Mouse (Mus musculus): ENCODE results near the gene Aldoart2. TPM values are rescaled to one million over a fixed set of nuclear protein-coding genes. Genes with fewer than 3 reads are reported as not detected.
"Not testable (repeated sequence)": the region's sequence is repeated elsewhere in the genome, so short reads cannot be mapped to it uniquely, and the experiment has no call there.

Aldoart2 gene
- polyA plus RNA-seq, 1 experiment, result not detected

GRCm38 (mm10) chr12:55571661-55572060 is 6.6 kb downstream of the Aldoart2 start:
- no peaks in the 10 kb centered on the region for H3K36me3 ChIP-seq (ENCODE audit: control insufficient read depth, insufficient read depth, low read length)
- no peaks in the 10 kb centered on the region for H3K4me1 ChIP-seq (ENCODE audit: control insufficient read depth, insufficient read depth, insufficient read length)
- no peak for DNase-seq (ENCODE audit: low read depth in 1 of 2, low spot score in 2 of 2)
- WGBS, result 89% methylated on average over 10 of the region's 10 CpGs
- no peaks in the 10 kb centered on the region; the same call in 1 of the 2 replicates for H3K27me3 ChIP-seq (ENCODE audit: control insufficient read depth, insufficient read depth, low read length)
- H3K4me3 ChIP-seq (ENCODE audit: extremely low read depth, insufficient read depth, insufficient read length), result no peak overlapping the region
- TF ChIP-seq CTCF (IDR thresholded peaks at IDR 0.05; ENCODE audit: extremely low read depth, insufficient read depth, insufficient read length, insufficient replicate concordance) (no peak), POLR2A (IDR thresholded peaks at IDR 0.05; ENCODE audit: low read depth, low read length) (no peak)
- H3K27ac ChIP-seq (ENCODE audit: insufficient read depth, low read length), result no peak overlapping the region

DNA sequence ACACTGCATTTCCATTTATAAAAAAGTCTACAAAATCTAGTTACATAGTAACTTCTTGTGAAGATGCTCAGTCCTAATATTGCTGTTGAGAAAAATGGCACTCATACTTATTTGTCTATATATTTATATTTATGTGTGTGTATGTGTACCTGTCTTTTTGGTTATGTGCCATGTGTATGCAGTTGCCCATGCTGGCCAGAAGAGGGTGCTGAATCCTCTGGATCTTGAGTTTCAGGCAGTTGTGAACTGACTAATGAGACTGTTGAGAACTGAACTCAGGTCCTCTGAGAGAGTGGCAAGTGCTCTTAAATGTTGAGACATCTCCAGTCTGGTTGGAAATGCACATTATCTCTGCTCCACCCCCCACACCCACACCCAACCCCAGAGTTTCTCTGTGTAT is 8.1 kb downstream of the Aldoart2 start:
- DNase-seq (ENCODE audit: low read depth in 1 of 2, low spot score in 2 of 2), result no peak
- Histone ChIP-seq H3K27ac (ENCODE audit: insufficient read depth, low read length) (no peak overlapping the region), H3K4me1 (ENCODE audit: control insufficient read depth, insufficient read depth, insufficient read length) (no peaks in the 10 kb centered on the region), H3K4me3 (ENCODE audit: extremely low read depth, insufficient read depth, insufficient read length) (no peak overlapping the region), H3K27me3 (ENCODE audit: control insufficient read depth, insufficient read depth, low read length) (no peaks in the 10 kb centered on the region; the same call in 1 of the 2 replicates), H3K36me3 (ENCODE audit: control insufficient read depth, insufficient read depth, low read length) (no peaks in the 10 kb centered on the region)
- no peak for TF ChIP-seq CTCF (IDR thresholded peaks at IDR 0.05; ENCODE audit: extremely low read depth, insufficient read depth, insufficient read length, insufficient replicate concordance)

GRCm38 (mm10) chr12:55573794-55574193 is 8.8 kb downstream of the Aldoart2 start:
- H3K4me3 ChIP-seq (ENCODE audit: extremely low read depth, insufficient read depth, insufficient read length), result no peak overlapping the region
- no peaks in the 10 kb centered on the region for H3K4me1 ChIP-seq (ENCODE audit: control insufficient read depth, insufficient read depth, insufficient read length)
- no peaks in the 10 kb centered on the region; the same call in 1 of the 2 replicates for H3K27me3 ChIP-seq (ENCODE audit: control insufficient read depth, insufficient read depth, low read length)
- no peak for DNase-seq (ENCODE audit: low read depth in 1 of 2, low spot score in 2 of 2)
- WGBS, result 33% methylated on average over 6 of the region's 6 CpGs
- no peak overlapping the region for H3K27ac ChIP-seq (ENCODE audit: insufficient read depth, low read length)
- TF ChIP-seq POLR2A (IDR thresholded peaks at IDR 0.05; ENCODE audit: low read depth, low read length), result no peak
- TF ChIP-seq CTCF (IDR thresholded peaks at IDR 0.05; ENCODE audit: extremely low read depth, insufficient read depth, insufficient read length, insufficient replicate concordance), result no peak
- no peaks in the 10 kb centered on the region for H3K36me3 ChIP-seq (ENCODE audit: control insufficient read depth, insufficient read depth, low read length)

DNA sequence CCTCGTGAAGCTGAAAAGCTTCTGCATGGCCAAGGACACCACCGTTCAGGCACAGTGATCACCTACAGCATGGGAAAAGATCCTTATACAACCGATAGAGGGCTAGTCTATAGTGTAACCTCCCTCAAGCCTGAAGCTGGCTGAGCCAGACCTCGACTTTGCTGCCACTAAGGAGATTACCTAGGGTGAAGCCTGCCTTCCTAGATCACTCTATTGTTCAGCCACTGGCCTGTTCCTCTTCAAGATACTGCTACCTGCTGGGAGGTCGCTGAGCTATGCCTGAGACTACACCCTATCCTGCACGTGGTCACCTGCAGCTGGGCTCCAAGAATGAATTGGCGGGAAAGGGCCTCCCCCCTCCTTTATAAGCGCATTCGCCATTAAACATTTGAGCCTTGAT is 21.9 kb downstream of the Aldoart2 start:
- not testable (repeated sequence) for H3K27ac ChIP-seq (ENCODE audit: insufficient read depth, low read length); H3K36me3 ChIP-seq (ENCODE audit: control insufficient read depth, insufficient read depth, low read length)
- WGBS, result 61% methylated on average over 9 of the region's 9 CpGs

DNA sequence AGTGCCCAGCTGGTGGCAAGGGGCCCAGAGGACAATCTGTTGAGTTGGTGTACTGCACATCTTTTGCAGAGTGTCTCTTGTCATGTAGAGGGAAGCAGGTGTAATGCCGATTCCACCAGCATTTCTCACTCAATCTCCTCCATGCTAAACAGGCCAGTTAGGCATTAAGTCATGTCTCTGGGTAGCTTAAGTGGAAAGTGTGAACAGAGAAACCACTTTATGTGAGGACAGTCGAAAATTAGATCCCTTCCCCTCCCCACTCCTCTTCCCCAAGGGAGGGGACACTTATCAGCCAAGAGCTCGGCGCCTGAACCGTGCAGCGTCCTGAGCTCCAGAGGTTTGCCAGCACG is 33.5 kb downstream of the Aldoart2 start:
- no peak for TF ChIP-seq CTCF (IDR thresholded peaks at IDR 0.05; ENCODE audit: extremely low read depth, insufficient read depth, insufficient read length, insufficient replicate concordance)
- no peak for TF ChIP-seq POLR2A (IDR thresholded peaks at IDR 0.05; ENCODE audit: low read depth, low read length)
- DNase-seq (ENCODE audit: low read depth in 1 of 2, low spot score in 2 of 2), result no peak
- peaks cover 18% of the 10 kb centered on the region for H3K27me3 ChIP-seq (ENCODE audit: control insufficient read depth, insufficient read depth, low read length)
- H3K27ac ChIP-seq (ENCODE audit: insufficient read depth, low read length), result no peak overlapping the region
- H3K4me1 ChIP-seq (ENCODE audit: control insufficient read depth, insufficient read depth, insufficient read length), result peaks cover 14% of the 10 kb centered on the region; the same call in 1 of the 2 replicates
- H3K4me3 ChIP-seq (ENCODE audit: extremely low read depth, insufficient read depth, insufficient read length), result no peak overlapping the region
- 7% methylated on average over 7 of the region's 7 CpGs for WGBS
- H3K36me3 ChIP-seq (ENCODE audit: control insufficient read depth, insufficient read depth, low read length), result peaks cover 2% of the 10 kb centered on the region

More for the DNA sequence above, 21.9 kb downstream of the Aldoart2 start:
- DNase-seq (ENCODE audit: low read depth in 1 of 2, low spot score in 2 of 2); H3K4me3 ChIP-seq (ENCODE audit: extremely low read depth, insufficient read depth, insufficient read length); H3K27me3 ChIP-seq (ENCODE audit: control insufficient read depth, insufficient read depth, low read length); H3K4me1 ChIP-seq (ENCODE audit: control insufficient read depth, insufficient read depth, insufficient read length): not testable (repeated sequence)

DNA sequence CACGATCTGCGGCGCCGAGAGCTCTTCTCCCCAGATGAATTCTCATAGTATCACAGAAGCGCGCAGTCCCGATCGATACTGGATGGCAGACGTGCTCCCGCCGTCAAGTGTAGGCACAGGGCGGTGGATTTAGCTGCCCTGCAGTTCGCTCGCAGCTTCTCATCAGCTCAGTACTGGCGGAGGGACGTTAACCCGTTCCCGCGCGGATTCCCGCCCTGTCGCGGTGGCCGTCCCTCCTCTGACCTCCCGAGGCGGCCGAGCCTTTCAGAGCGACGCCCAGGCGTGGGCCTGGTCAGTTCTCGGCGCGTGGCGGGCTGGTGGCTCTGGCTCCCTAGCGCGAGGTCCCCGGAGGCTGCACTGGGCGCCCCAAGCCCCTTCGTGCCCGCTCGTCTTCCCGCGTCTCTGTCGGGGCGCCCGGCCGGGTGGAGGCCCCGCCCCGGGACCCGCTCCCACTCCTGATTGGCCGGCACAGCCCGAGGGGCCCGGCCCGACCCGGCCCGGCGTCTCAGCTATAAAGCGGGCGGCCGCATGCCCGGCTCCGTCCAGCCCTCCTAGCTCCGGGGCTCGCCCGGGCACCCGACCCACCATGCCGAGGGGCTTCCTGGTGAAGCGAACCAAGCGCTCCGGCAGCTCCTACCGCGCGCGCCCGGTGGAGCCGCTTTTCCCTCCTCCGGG is 34.0 kb downstream of the Aldoart2 start, which contains the start of gene Insm2:
Insm2 (plus strand) TSS at position 541 of the 675 bp plus-strand sequence.
- Histone ChIP-seq H3K4me1 (ENCODE audit: control insufficient read depth, insufficient read depth, insufficient read length) (peaks cover 14% of the 10 kb centered on the region; the same call in 1 of the 2 replicates), H3K4me3 (ENCODE audit: extremely low read depth, insufficient read depth, insufficient read length) (no peak within 1 kb of the TSS), H3K36me3 (ENCODE audit: control insufficient read depth, insufficient read depth, low read length) (peaks cover 4% of the 10 kb centered on the region), H3K27me3 (ENCODE audit: control insufficient read depth, insufficient read depth, low read length) (peaks cover 18% of the 10 kb centered on the region), H3K27ac (ENCODE audit: insufficient read depth, low read length) (no peak within 1 kb of the TSS)
- no peak for TF ChIP-seq CTCF (IDR thresholded peaks at IDR 0.05; ENCODE audit: extremely low read depth, insufficient read depth, insufficient read length, insufficient replicate concordance)
- TF ChIP-seq POLR2A (IDR thresholded peaks at IDR 0.05; ENCODE audit: low read depth, low read length), result no peak
- WGBS, result 3% methylated on average over 77 of the region's 77 CpGs
- no peak for DNase-seq (ENCODE audit: low read depth in 1 of 2, low spot score in 2 of 2)

GRCm38 (mm10) chr12:55599639-55600502 is 34.8 kb downstream of the Aldoart2 start:
- peaks cover 5% of the 10 kb centered on the region for H3K36me3 ChIP-seq (ENCODE audit: control insufficient read depth, insufficient read depth, low read length)
- no peak for DNase-seq (ENCODE audit: low read depth in 1 of 2, low spot score in 2 of 2)
- no peak overlapping the region for H3K4me3 ChIP-seq (ENCODE audit: extremely low read depth, insufficient read depth, insufficient read length)
- TF ChIP-seq CTCF (IDR thresholded peaks at IDR 0.05; ENCODE audit: extremely low read depth, insufficient read depth, insufficient read length, insufficient replicate concordance), result no peak
- H3K27me3 ChIP-seq (ENCODE audit: control insufficient read depth, insufficient read depth, low read length), result peaks cover 18% of the 10 kb centered on the region
- 4% methylated on average over 109 of the region's 109 CpGs for WGBS
- H3K4me1 ChIP-seq (ENCODE audit: control insufficient read depth, insufficient read depth, insufficient read length), result peaks cover 14% of the 10 kb centered on the region; the same call in 1 of the 2 replicates
- no peak overlapping the region for H3K27ac ChIP-seq (ENCODE audit: insufficient read depth, low read length)

All from spleen, adult 2 months (tissue).